Mouse (Mus musculus) skeletal muscle tissue, adult 2 months (tissue): ENCODE data around the gene Cltrn.

Experiments
- DNase-seq: peaks from one replicate; pipeline ENCODE4 v3.0.0-alpha.2; 2012; ENCODE audit warnings: low read depth, low spot score

The Cltrn gene

GRCm38 (mm10) chrX:164135304-164135818 lies 46.7 kb downstream of the Cltrn start:
- DNase-seq, result no peak

GRCm38 (mm10) chrX:164139032-164139431 lies 50.4 kb downstream of the Cltrn start, which contains the start of gene Ace2:
Gene Ace2, plus strand, starts transcription at chrX:164139332.
- no peak for DNase-seq

GRCm38 (mm10) chrX:164145463-164146250 lies 57.0 kb downstream of the Cltrn start:
- no peak for DNase-seq

GRCm38 (mm10) chrX:164152703-164153102 lies 64.1 kb downstream of the Cltrn start:
- peak; percentile 6 for DNase-seq

- DNase-seq, result no peak
Observed at GRCm38 (mm10) chrX:164153606-164154005, 65.0 kb downstream of the Cltrn start.

- no peak for DNase-seq
Observed at GRCm38 (mm10) chrX:164154594-164154993, 66.0 kb downstream of the Cltrn start.

- no peak for DNase-seq
Observed at GRCm38 (mm10) chrX:164164681-164165080, 76.1 kb downstream of the Cltrn start.
